Mouse (Mus musculus): ENCODE measurements around the gene Cyp2j12.

DNA sequence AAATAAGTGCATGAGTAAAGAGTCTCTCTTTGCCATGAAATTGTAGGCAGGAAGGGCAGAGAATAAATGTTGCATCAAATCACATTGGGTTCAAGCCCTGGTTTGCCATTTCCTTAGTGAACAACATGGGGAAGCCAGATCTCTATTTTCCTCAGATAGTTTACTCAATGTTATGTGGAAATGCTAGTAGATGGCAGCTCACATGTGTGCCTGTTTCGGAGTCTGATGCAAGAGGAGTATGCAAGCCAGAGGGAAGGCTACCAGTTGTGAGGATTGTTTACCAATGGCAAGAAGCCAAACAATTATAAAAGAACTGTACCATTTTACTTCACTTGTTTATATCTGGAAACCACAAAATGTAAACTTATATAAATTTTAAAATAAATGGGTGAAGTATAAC, 20.6 kb upstream of the Cyp2j12 start:
- TF ChIP-seq EP300 (IDR thresholded peaks at IDR 0.05), result no peak
- TF ChIP-seq CTCF (IDR thresholded peaks at IDR 0.05), result no peak

Data from lung, postnatal 0 days (tissue).